In genomic region chrX:57215495-57215894, GRCm38 (mm10) we compare ENCODE assay signal across 39 mouse cellular contexts. TPM values are rescaled to one million over a fixed set of nuclear protein-coding genes. Genes with fewer than 3 reads are reported as not detected.
"Had no signal": no experiment of that assay in that cellular context is flagged by ENCODE, and none has a peak within 500 bp of the region (broad histone marks: within the 10 kb centered on the region; RNA-seq: fewer than 3 reads in every experiment).

No protein-coding gene starts in this region.

- H3K9me3 ChIP-seq: embryonic facial prominence, embryonic 10.5 days; embryonic facial prominence, embryonic 12.5 days; embryonic facial prominence, embryonic 13.5 days; embryonic facial prominence, embryonic 15.5 days; forebrain, embryonic 10.5 days; forebrain, embryonic 12.5 days; forebrain, embryonic 13.5 days; forebrain, embryonic 15.5 days had no signal

- H3K4me3 ChIP-seq: embryonic facial prominence, embryonic 10.5 days; embryonic facial prominence, embryonic 12.5 days; embryonic facial prominence, embryonic 13.5 days; embryonic facial prominence, embryonic 15.5 days; erythroblast, embryonic 14.5 days; forebrain, embryonic 10.5 days; forebrain, embryonic 12.5 days; forebrain, embryonic 13.5 days; forebrain, embryonic 15.5 days; gastrocnemius, adult 2 months had no signal

- ATAC-seq: forebrain, embryonic 13.5 days; forebrain, embryonic 14.5 days; forebrain, embryonic 15.5 days; forebrain, embryonic 16.5 days; forebrain, postnatal 0 days had no signal

- H3K4me2 ChIP-seq: embryonic facial prominence, embryonic 12.5 days; embryonic facial prominence, embryonic 13.5 days; embryonic facial prominence, embryonic 15.5 days; forebrain, embryonic 12.5 days; forebrain, embryonic 13.5 days; forebrain, embryonic 15.5 days had no signal

- DNase-seq: cerebellum, adult 18-20 months; cerebellum, adult 2 months; cerebellum, adult 8-10 months; cerebellum, adult 9-10 months; cerebellum, adult 9-11 months; cerebellum, postnatal 10 days; cerebellum, postnatal 14 days; cerebellum, postnatal 25 days; cerebellum, postnatal 36 days; embryo, embryonic 11 days; forebrain, postnatal 0 days; gastrocnemius, adult 2 months; gastrocnemius, postnatal 10 days; gastrocnemius, postnatal 14 days; gastrocnemius, postnatal 36 days; heart, adult 11 months; heart, adult 18-20 months had no signal

- H3K27ac ChIP-seq: embryonic facial prominence, embryonic 10.5 days; embryonic facial prominence, embryonic 12.5 days; embryonic facial prominence, embryonic 13.5 days; embryonic facial prominence, embryonic 15.5 days; forebrain, embryonic 10.5 days; forebrain, embryonic 12.5 days; forebrain, embryonic 13.5 days; forebrain, embryonic 15.5 days; gastrocnemius, adult 2 months had no signal

- H3K36me3 ChIP-seq: embryonic facial prominence, embryonic 10.5 days; embryonic facial prominence, embryonic 12.5 days; embryonic facial prominence, embryonic 13.5 days; embryonic facial prominence, embryonic 15.5 days; forebrain, embryonic 10.5 days; forebrain, embryonic 12.5 days; forebrain, embryonic 15.5 days had no signal

- H3K9ac ChIP-seq: embryonic facial prominence, embryonic 12.5 days; embryonic facial prominence, embryonic 13.5 days; embryonic facial prominence, embryonic 15.5 days; forebrain, embryonic 12.5 days; forebrain, embryonic 13.5 days; forebrain, embryonic 15.5 days; forebrain, postnatal 0 days had no signal

- H3K4me1 ChIP-seq: embryonic facial prominence, embryonic 10.5 days; embryonic facial prominence, embryonic 12.5 days; embryonic facial prominence, embryonic 13.5 days; embryonic facial prominence, embryonic 15.5 days; forebrain, embryonic 10.5 days; forebrain, embryonic 12.5 days; forebrain, embryonic 13.5 days; forebrain, embryonic 15.5 days had no signal

- H3K27me3 ChIP-seq: embryonic facial prominence, embryonic 12.5 days; embryonic facial prominence, embryonic 13.5 days; embryonic facial prominence, embryonic 15.5 days; forebrain, embryonic 12.5 days; forebrain, embryonic 13.5 days; forebrain, embryonic 15.5 days had no signal

RNA-seq across cellular contexts. Expression of gene Cd40lg, which starts 3.6 kb away (rescaled TPM):
- total RNA-seq: common myeloid progenitor, adult 5-6 weeks; forebrain, postnatal 0 days; gastrocnemius, adult 18-20 months; gastrocnemius, adult 2 months; gastrocnemius, adult 8-10 months; gastrocnemius, postnatal 10 days; gastrocnemius, postnatal 14 days; gastrocnemius, postnatal 36 days; gastrocnemius, postnatal 4 days; granulocyte monocyte progenitor cell, adult 5-6 weeks had no signal
- polyA plus RNA-seq: cerebellum, adult 2 months; cortical plate, adult 2 months; embryonic facial prominence, embryonic 10.5 days; embryonic facial prominence, embryonic 11.5 days; embryonic facial prominence, embryonic 12.5 days; embryonic facial prominence, embryonic 13.5 days; embryonic facial prominence, embryonic 14.5 days; embryonic facial prominence, embryonic 15.5 days; erythroblast, embryonic 14.5 days; forebrain, embryonic 10.5 days; forebrain, embryonic 11.5 days; forebrain, embryonic 12.5 days; forebrain, embryonic 13.5 days; forebrain, embryonic 14.5 days; forebrain, embryonic 15.5 days; forebrain, embryonic 16.5 days; forebrain, postnatal 0 days; frontal cortex, adult 2 months; gonadal fat pad, adult 2 months had no signal
